Mouse (Mus musculus) Patski (cell line): ENCODE measurements around the gene Trim30a. TPM values are rescaled to one million over a fixed set of nuclear protein-coding genes. Genes with fewer than 3 reads are reported as not detected.
A peak's percentile ranks its signal among the peaks of the same experiment; 100 is the strongest.

Experiments
- ATAC-seq: fragments of 100-300 bp; one replicate; pipeline ENCODE4 v1.8.0; 2021
- CTCF ChIA-PET: fragments of 350-600 bp; sonication (Branson Sonifier 250); formaldehyde crosslinking; loops from one replicate; lab custom pipeline; 2022; ENCODE audit warnings: inconsistent platforms; lab: Charles Lee
- POLR2A ChIA-PET: fragments of 350-600 bp; sonication (Branson Sonifier 250); formaldehyde crosslinking; loops from one replicate; lab custom pipeline; 2022; ENCODE audit warnings: antibody characterized with exemption, inconsistent platforms; lab: Charles Lee
- DNase-seq: peaks from one replicate; pipeline ENCODE4 v3.0.0-alpha.2; 2011; ENCODE audit warnings: low read depth, low spot score
- H3K27me3 ChIP-seq: fragments of 371-371 bp; one replicate; pipeline ENCODE4 v1.5.1; 2021
- CTCF ChIP-seq: fragments of 100-300 bp; IDR thresholded peaks from one replicate; pipeline ENCODE4 v1.5.1; 2021
- in situ Hi-C: fragments of 300-500 bp; cut with MboI; formaldehyde crosslinking; loops from 3 replicates; pipeline ENCODE4 v1.11.1; 2018; ENCODE audit warnings: low pct_unique_long_range_greater_than_20kb, mixed read lengths
- polyA plus RNA-seq: library from polyadenylated mRNA; unstranded; gene quantifications from one replicate; pipeline ENCODE4 v1.2.3, GENCODE M21; 2021

The Trim30a gene
- polyA plus RNA-seq, 1 experiment from 2014 or later, result 0.67 TPM

- CTCF ChIA-PET, result no interaction called here
- in situ Hi-C loops, result no loop called here
- DNase-seq (no peak), ATAC-seq (no peak)
- peak; percentile 21 for TF ChIP-seq CTCF
- no peaks in the 10 kb centered on the region for H3K27me3 ChIP-seq
- POLR2A ChIA-PET, result no interaction called here
Measured at GRCm38 (mm10) chr7:104369736-104370414, 95.1 kb downstream of the Trim30a start, which contains the start of gene Trim30b. Gene Trim30b (minus strand): TSS chr7:104369884.

- CTCF ChIA-PET, result interaction anchor here (1.3 kb wide), 2 partner anchors 13 to 63 kb away, joined by 4 read pairs; no protein-coding TSS in a partner anchor
- POLR2A ChIA-PET, result no interaction called here
- no peak for TF ChIP-seq CTCF
- DNase-seq, result no peak
- H3K27me3 ChIP-seq, result no peaks in the 10 kb centered on the region
- ATAC-seq, result no peak
- in situ Hi-C loops, result no loop called here
Measured at GRCm38 (mm10) chr7:104366339-104366738, 98.7 kb downstream of the Trim30a start.

Other genes starting within 250 kb of the Trim30a start
- 0.08 TPM for gene Trim6, start 246.4 kb downstream of the Trim30a start, polyA plus RNA-seq
- gene Trim34a, start 220.7 kb downstream of the Trim30a start, polyA plus RNA-seq, result 1.6 TPM
- 2.3 TPM for gene Trim5, start 177.1 kb downstream of the Trim30a start, polyA plus RNA-seq
- gene Trim12a, start 149.7 kb downstream of the Trim30a start, polyA plus RNA-seq, result 2.1 TPM
- 1.4 TPM for gene Trim34b, start 135.7 kb downstream of the Trim30a start, polyA plus RNA-seq
- 12.2 TPM for gene Trim12c, start 111.8 kb downstream of the Trim30a start, polyA plus RNA-seq
- not detected for gene Trim30b, start 95.3 kb downstream of the Trim30a start, polyA plus RNA-seq
- not detected for gene Trim30c, start 64.4 kb downstream of the Trim30a start, polyA plus RNA-seq
- gene Trim30d, start 42.7 kb upstream of the Trim30a start, polyA plus RNA-seq, result not detected
- not detected for gene Olfr651, start 84.9 kb upstream of the Trim30a start, polyA plus RNA-seq
- not detected for gene Olfr652, start 95.7 kb upstream of the Trim30a start, polyA plus RNA-seq
- not detected for gene Olfr653, start 112.1 kb upstream of the Trim30a start, polyA plus RNA-seq
- not detected for gene Olfr654, start 121.8 kb upstream of the Trim30a start, polyA plus RNA-seq
- gene Olfr655, start 136.6 kb upstream of the Trim30a start, polyA plus RNA-seq, result 0.19 TPM
- gene Olfr656, start 148.8 kb upstream of the Trim30a start, polyA plus RNA-seq, result not detected
- not detected for gene Olfr657, start 159.6 kb upstream of the Trim30a start, polyA plus RNA-seq
- gene Olfr658, start 182.1 kb upstream of the Trim30a start, polyA plus RNA-seq, result not detected
- not detected for gene Olfr659, start 201.6 kb upstream of the Trim30a start, polyA plus RNA-seq
- gene Olfr661, start 221.3 kb upstream of the Trim30a start, polyA plus RNA-seq, result not detected